Comparison of ENCODE assay signal across 1 mouse cellular context in the genomic region with DNA sequence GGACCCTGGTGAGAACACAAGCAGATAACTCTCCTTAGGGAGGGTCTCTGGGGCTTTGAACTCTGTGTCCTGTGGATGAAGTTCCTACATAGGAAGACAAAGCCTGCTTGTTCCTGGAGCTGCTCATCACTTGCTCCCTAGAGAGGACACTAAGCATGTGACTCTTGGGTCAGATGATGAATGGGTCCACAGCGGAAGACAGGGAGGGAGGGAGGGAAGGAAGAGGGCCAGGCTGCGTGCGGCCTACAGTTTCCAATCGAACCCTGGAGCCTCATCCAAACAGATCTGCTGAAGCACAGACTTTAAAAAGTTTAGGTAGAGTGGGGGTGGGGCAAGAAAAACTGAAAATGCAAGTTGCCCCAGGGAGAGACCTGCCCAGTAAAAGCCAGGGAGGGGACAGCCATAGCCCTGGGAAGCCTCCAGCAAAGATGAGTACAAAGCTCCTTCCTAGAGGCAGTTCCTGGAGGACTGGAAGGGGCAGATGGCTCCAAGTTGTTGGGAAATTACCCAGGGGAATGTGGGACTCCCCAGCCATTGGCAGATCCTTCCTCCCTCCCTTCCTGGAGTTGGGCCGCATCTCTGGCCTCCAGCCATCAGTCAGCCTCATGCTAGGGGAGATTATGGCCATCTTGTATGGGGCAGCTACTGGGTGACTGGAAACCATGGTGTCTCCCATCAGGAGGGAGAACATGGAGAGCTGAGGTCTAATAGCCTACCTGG.
TF ChIP-seq lines count a peak whose summit lies in the region.

No protein-coding gene starts in this region.

TF ChIP-seq in MEL, 35 proteins besides CTCF, POLR2A, EP300 and RAD21 (continued from another document):
- TF ChIP-seq ELF1 (IDR thresholded peaks at IDR 0.05; ENCODE audit: low read depth, low read length) (no peak), BHLHE40 (IDR thresholded peaks at IDR 0.05; ENCODE audit: borderline replicate concordance, low read depth, low read length) (no peak), ETS1 (IDR thresholded peaks at IDR 0.05; ENCODE audit: low read depth, low read length) (no peak), TBP (IDR thresholded peaks at IDR 0.05; ENCODE audit: low read depth, low read length) (no peak), POLR2AphosphoS2 (IDR thresholded peaks at IDR 0.05; ENCODE audit: low read length) (no peak), GATA1 (IDR thresholded peaks at IDR 0.05; ENCODE audit: low read depth, low read length) (no peak), ZNF384 (IDR thresholded peaks at IDR 0.05; ENCODE audit: low read depth, low read length) (no peak), HCFC1 (IDR thresholded peaks at IDR 0.05; ENCODE audit: low read depth, low read length) (no peak), NELFE (IDR thresholded peaks at IDR 0.05; ENCODE audit: low read depth, low read length) (no peak), CHD1 (IDR thresholded peaks at IDR 0.05; ENCODE audit: low read depth, low read length) (no peak)
